Mouse (Mus musculus) adrenal gland, adult 2 months (tissue): ENCODE data around the gene Sar1a. TPM values are rescaled to one million over a fixed set of nuclear protein-coding genes. Genes with fewer than 3 reads are reported as not detected.

Experiments
- DNase-seq: peaks from one replicate; pipeline ENCODE4 v3.0.0; 2021
- long read RNA-seq: library from polyadenylated mRNA; stranded (forward); transcript quantifications from one replicate; pipeline ENCODE4 v2.0.0, GENCODE M21; 2021
- polyA plus RNA-seq: library from polyadenylated mRNA; depleted of rRNA; stranded (reverse); fragments of >200 nt; gene quantifications from 2 replicates; pipeline ENCODE4 v1.2.3, GENCODE M21; 2012; rRNA removed
- total RNA-seq, 2 experiments: library from RNA; stranded (reverse); gene quantifications; 2 replicates each; pipeline ENCODE4 v1.2.3; 2021

The Sar1a gene
- total RNA-seq (100 to 1,000 TPM; 199 to 205 TPM), polyA plus RNA-seq (113 and 119 TPM in 2 replicates)
- long read RNA-seq, transcript Sar1a-201 (7 exons, 2,613 nt), result major isoform, 236 of 263 reads
- long read RNA-seq, partial matches to known transcripts, result 1 of 263 reads
- long read RNA-seq, other reads (novel, unspliced or antisense), result 21 of 263 reads

- peak; percentile 99 for DNase-seq
Measured at GRCm38 (mm10) chr10:61680015-61680913, at the start of gene Sar1a. Gene Sar1a, plus strand, starts transcription at chr10:61680299.

GRCm38 (mm10) chr10:61632445-61632844 lies 47.7 kb upstream of the Sar1a start:
- no peak for DNase-seq

GRCm38 (mm10) chr10:61637055-61637454 lies 43.0 kb upstream of the Sar1a start:
- DNase-seq, result no peak

- peak; percentile 8 for DNase-seq
Measured at GRCm38 (mm10) chr10:61640363-61640762, 39.7 kb upstream of the Sar1a start.

- no peak for DNase-seq
Measured at GRCm38 (mm10) chr10:61646557-61646956, 33.5 kb upstream of the Sar1a start.

- DNase-seq, result peak; percentile 93
Measured at GRCm38 (mm10) chr10:61647790-61648736, 32.0 kb upstream of the Sar1a start, which contains the start of gene Ppa1. Gene Ppa1, plus strand, starts transcription at chr10:61648552.

GRCm38 (mm10) chr10:61648737-61649645 lies 31.1 kb upstream of the Sar1a start:
- DNase-seq, result no peak

- DNase-seq, result no peak
Measured at GRCm38 (mm10) chr10:61654105-61654504, 26.0 kb upstream of the Sar1a start.

- no peak for DNase-seq
Measured at GRCm38 (mm10) chr10:61654691-61655090, 25.4 kb upstream of the Sar1a start.

- DNase-seq, result no peak
Measured at GRCm38 (mm10) chr10:61655188-61655587, 24.9 kb upstream of the Sar1a start.

- no peak for DNase-seq
Measured at GRCm38 (mm10) chr10:61656928-61657882, 22.9 kb upstream of the Sar1a start.

- DNase-seq, result no peak
Measured at GRCm38 (mm10) chr10:61657985-61658384, 22.1 kb upstream of the Sar1a start.

GRCm38 (mm10) chr10:61661887-61662286 lies 18.2 kb upstream of the Sar1a start:
- DNase-seq, result peak; percentile 62

- peak; percentile 56 for DNase-seq
Measured at GRCm38 (mm10) chr10:61662391-61662988, 17.6 kb upstream of the Sar1a start.

GRCm38 (mm10) chr10:61665111-61665510 lies 15.0 kb upstream of the Sar1a start:
- DNase-seq, result no peak

GRCm38 (mm10) chr10:61665651-61666050 lies 14.4 kb upstream of the Sar1a start:
- no peak for DNase-seq

GRCm38 (mm10) chr10:61669289-61669688 lies 10.8 kb upstream of the Sar1a start:
- DNase-seq, result no peak

- peak; percentile 36 for DNase-seq
Measured at GRCm38 (mm10) chr10:61669896-61670295, 10.2 kb upstream of the Sar1a start.

- no peak for DNase-seq
Measured at GRCm38 (mm10) chr10:61670758-61671157, 9.3 kb upstream of the Sar1a start.
